ENCODE assay signal across 19 mouse cellular contexts in the genomic region with DNA sequence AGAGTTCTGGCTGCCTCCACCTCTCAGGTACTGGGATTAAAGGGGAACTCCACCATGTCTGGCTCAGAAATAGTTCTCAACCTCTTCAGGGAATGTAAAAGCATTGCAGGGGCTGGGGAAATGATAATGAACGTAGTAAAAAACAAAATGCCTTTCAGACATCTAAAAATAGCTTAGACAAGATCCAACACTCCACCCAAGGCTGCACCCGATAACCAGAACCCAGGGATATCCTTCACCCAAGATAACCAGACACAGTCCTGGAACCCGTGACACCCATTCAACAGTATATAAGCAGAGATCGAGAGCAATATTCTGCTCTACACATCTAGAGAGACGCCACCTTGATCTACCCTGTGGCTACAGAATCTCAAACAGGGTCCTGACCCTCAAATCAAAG. TPM values are rescaled to one million over a fixed set of nuclear protein-coding genes. Genes with fewer than 3 reads are reported as not detected.
DNase-seq lines count a peak whose midpoint lies in the region; ATAC-seq lines count a peak whose summit lies in the region.
"Had no signal": no experiment of that assay in that cellular context is flagged by ENCODE, and none has a peak within 500 bp of the region (broad histone marks: within the 10 kb centered on the region; RNA-seq: fewer than 3 reads in every experiment).

No protein-coding gene starts in this region.

- DNase-seq in c-Kit-positive CD71-positive TER-119-positive erythroid progenitor cells, embryonic 14.5 days (ENCODE audit: low spot score): peak; percentile 73
- no peak for DNase-seq in layer of hippocampus, adult 18-20 months (ENCODE audit: low spot score in 2 of 2)
- DNase-seq in lung, postnatal 4 days: no peak
- DNase-seq: adrenal gland, postnatal 25 days; cerebellum, postnatal 10 days; embryo, embryonic 11 days; kidney, adult 11 months had no signal

- peak overlapping the region; percentile 61; the same call in 1 of the 2 replicates for H3K9ac ChIP-seq in liver, embryonic 12.5 days
- H3K9ac ChIP-seq: hindbrain, embryonic 13.5 days; midbrain, embryonic 15.5 days had no signal

- peak overlapping the region; percentile 92 for H3K27ac ChIP-seq in liver, embryonic 12.5 days
- H3K27ac ChIP-seq: gastrocnemius, adult 2 months; hindbrain, embryonic 13.5 days; midbrain, embryonic 15.5 days had no signal

- H3K9me3 ChIP-seq in megakaryocyte, embryonic 14.5 days: peaks cover 11% of the 10 kb centered on the region; the same call in 1 of the 2 replicates
- peaks cover 9% of the 10 kb centered on the region; the same call in 1 of the 2 replicates for H3K9me3 ChIP-seq in liver, embryonic 12.5 days (replicated peaks)

- peak overlapping the region; percentile 69 for H3K4me2 ChIP-seq in liver, embryonic 12.5 days
- H3K4me2 ChIP-seq: hindbrain, embryonic 13.5 days; midbrain, embryonic 15.5 days had no signal

- peaks cover 26% of the 10 kb centered on the region for H3K4me1 ChIP-seq in megakaryocyte, embryonic 14.5 days
- peaks cover 42% of the 10 kb centered on the region for H3K4me1 ChIP-seq in liver, embryonic 12.5 days
- H3K4me1 ChIP-seq: hindbrain, embryonic 13.5 days; midbrain, embryonic 15.5 days had no signal

- H3K4me3 ChIP-seq in megakaryocyte, embryonic 14.5 days (replicated peaks): peak overlapping the region; percentile 82
- peak overlapping the region; percentile 31 for H3K4me3 ChIP-seq in liver, embryonic 12.5 days
- H3K4me3 ChIP-seq: gastrocnemius, adult 2 months; hindbrain, embryonic 13.5 days; midbrain, embryonic 15.5 days had no signal

- H3K27me3 ChIP-seq in megakaryocyte, embryonic 14.5 days (replicated peaks): no peaks in the 10 kb centered on the region
- H3K27me3 ChIP-seq in liver, embryonic 12.5 days (replicated peaks): no peaks in the 10 kb centered on the region
- H3K27me3 ChIP-seq: hindbrain, embryonic 13.5 days; midbrain, embryonic 15.5 days had no signal

- H3K36me3 ChIP-seq in megakaryocyte, embryonic 14.5 days (replicated peaks; ENCODE audit: low read length): no peaks in the 10 kb centered on the region
- 0 out of 2 replicates have a peak, but pooled peaks cover 3% of the 10 kb centered on the region for H3K36me3 ChIP-seq in liver, embryonic 12.5 days
- H3K36me3 ChIP-seq: hindbrain, embryonic 13.5 days; midbrain, embryonic 15.5 days had no signal

- WGBS in liver, embryonic 12.5 days (ENCODE audit: insufficient replicate concordance): 15% methylated on average over 5 of the region's 5 CpGs

- no peak for ATAC-seq in megakaryocyte, adult 5-6 weeks (ENCODE audit: poor library complexity, severe bottlenecking)
- peak; percentile 97 for ATAC-seq in liver, embryonic 12.5 days
- ATAC-seq in megakaryocyte-erythroid progenitor cell, adult 5-6 weeks (replicated peaks; ENCODE audit: low FRiP score, low TSS enrichment, poor library complexity, severe bottlenecking): peak; percentile 93
- ATAC-seq: forebrain, embryonic 16.5 days; midbrain, embryonic 15.5 days had no signal

RNA-seq across cellular contexts. Expression of a gene that starts 18.4 kb away (rescaled TPM):
- polyA plus RNA-seq in megakaryocyte, embryonic 14.5 days (2012; ENCODE audit: insufficient read depth, low replicate concordance): not detected in 2 replicates
- total RNA-seq in megakaryocyte, adult 5-6 weeks (2015): not detected in 2 replicates
- not detected in 2 replicates for total RNA-seq in megakaryocyte, adult 5-6 weeks (2017)
- 0.05 TPM in 1 of 2 replicates, not detected in the other for polyA plus RNA-seq in liver, embryonic 12.5 days (2016; fragmentation: Nextera tagmentation; extraction: Ambion mirVana)
- total RNA-seq in megakaryocyte-erythroid progenitor cell, adult 5-6 weeks (2014; fragmentation: Nextera tagmentation): 0.54 and 6.2 TPM in 2 replicates
- total RNA-seq in megakaryocyte-erythroid progenitor cell, adult 5-6 weeks (2017): 0.08 and 1.8 TPM in 2 replicates
- total RNA-seq in layer of hippocampus, adult 18-20 months (2021): not detected
- total RNA-seq: gastrocnemius, adult 2 months; layer of hippocampus, postnatal 10 days; left cerebral cortex, postnatal 10 days had no signal
- polyA plus RNA-seq: C2C12; forebrain, embryonic 16.5 days; heart, postnatal 0 days; midbrain, embryonic 15.5 days had no signal

RNA-seq across cellular contexts. Expression of a gene that starts 24.6 kb away (rescaled TPM):
- 4.1 and 10.8 TPM in 2 replicates for polyA plus RNA-seq in megakaryocyte, embryonic 14.5 days (2012; ENCODE audit: insufficient read depth, low replicate concordance)
- total RNA-seq in megakaryocyte, adult 5-6 weeks (2015): 57.1 and 60.2 TPM in 2 replicates
- total RNA-seq in megakaryocyte, adult 5-6 weeks (2017): 71.2 and 88.8 TPM in 2 replicates
- 9.3 and 10.0 TPM in 2 replicates for polyA plus RNA-seq in liver, embryonic 12.5 days (2016; fragmentation: Nextera tagmentation; extraction: Ambion mirVana)
- 73.6 and 92.1 TPM in 2 replicates for total RNA-seq in megakaryocyte-erythroid progenitor cell, adult 5-6 weeks (2014; fragmentation: Nextera tagmentation)
- total RNA-seq in megakaryocyte-erythroid progenitor cell, adult 5-6 weeks (2017): 76.4 and 93.3 TPM in 2 replicates
- total RNA-seq in layer of hippocampus, adult 18-20 months (2021): 100 to 1,000 TPM; 145 to 146 TPM
